Mouse (Mus musculus): ENCODE data around the gene Fam104a.

Gene Fam104a

GRCm38 (mm10) chr11:113705966-113706652, 22.2 kb upstream of the Fam104a start:
- ATAC-seq (ENCODE audit: insufficient number of reproducible peaks, low FRiP score, low TSS enrichment), result no peak

GRCm38 (mm10) chr11:113703758-113704157, 19.8 kb upstream of the Fam104a start:
- peak; percentile 49; the same call in 1 of the 2 replicates for ATAC-seq (ENCODE audit: insufficient number of reproducible peaks, low FRiP score, low TSS enrichment)

GRCm38 (mm10) chr11:113699643-113700042, 15.7 kb upstream of the Fam104a start:
- ATAC-seq (ENCODE audit: insufficient number of reproducible peaks, low FRiP score, low TSS enrichment), result no peak

- ATAC-seq (ENCODE audit: insufficient number of reproducible peaks, low FRiP score, low TSS enrichment), result no peak
Observed at GRCm38 (mm10) chr11:113698013-113698545, 14.1 kb upstream of the Fam104a start.

- ATAC-seq (ENCODE audit: insufficient number of reproducible peaks, low FRiP score, low TSS enrichment), result no peak
Observed at GRCm38 (mm10) chr11:113697571-113697970, 13.6 kb upstream of the Fam104a start.

GRCm38 (mm10) chr11:113691851-113692250, 7.9 kb upstream of the Fam104a start:
- ATAC-seq (ENCODE audit: insufficient number of reproducible peaks, low FRiP score, low TSS enrichment), result no peak

GRCm38 (mm10) chr11:113691318-113691717, 7.4 kb upstream of the Fam104a start:
- ATAC-seq (ENCODE audit: insufficient number of reproducible peaks, low FRiP score, low TSS enrichment), result no peak

- no peak for ATAC-seq (ENCODE audit: insufficient number of reproducible peaks, low FRiP score, low TSS enrichment)
Observed at GRCm38 (mm10) chr11:113690506-113690905, 6.6 kb upstream of the Fam104a start.

- ATAC-seq (ENCODE audit: insufficient number of reproducible peaks, low FRiP score, low TSS enrichment), result no peak
Observed at GRCm38 (mm10) chr11:113687031-113687430, 3.1 kb upstream of the Fam104a start.

GRCm38 (mm10) chr11:113684707-113685426, 912 bp upstream of the Fam104a start:
- no peak for ATAC-seq (ENCODE audit: insufficient number of reproducible peaks, low FRiP score, low TSS enrichment)

- ATAC-seq (ENCODE audit: insufficient number of reproducible peaks, low FRiP score, low TSS enrichment), result peak; percentile 52
Observed at GRCm38 (mm10) chr11:113683627-113683956, 363 bp downstream of the Fam104a start.

- 0 out of 2 replicates have a peak, but pooled peaks have one; percentile 23 for ATAC-seq (ENCODE audit: insufficient number of reproducible peaks, low FRiP score, low TSS enrichment)
Observed at GRCm38 (mm10) chr11:113682897-113683626, 893 bp downstream of the Fam104a start.

- no peak for ATAC-seq (ENCODE audit: insufficient number of reproducible peaks, low FRiP score, low TSS enrichment)
Observed at GRCm38 (mm10) chr11:113681979-113682378, 2.0 kb downstream of the Fam104a start.

- no peak for ATAC-seq (ENCODE audit: insufficient number of reproducible peaks, low FRiP score, low TSS enrichment)
Observed at GRCm38 (mm10) chr11:113680954-113681353, 3.0 kb downstream of the Fam104a start.

- ATAC-seq (ENCODE audit: insufficient number of reproducible peaks, low FRiP score, low TSS enrichment), result no peak
Observed at GRCm38 (mm10) chr11:113678373-113678772, 5.6 kb downstream of the Fam104a start.

GRCm38 (mm10) chr11:113677378-113677777, 6.6 kb downstream of the Fam104a start:
- no peak for ATAC-seq (ENCODE audit: insufficient number of reproducible peaks, low FRiP score, low TSS enrichment)

GRCm38 (mm10) chr11:113676847-113677246, 7.1 kb downstream of the Fam104a start:
- no peak for ATAC-seq (ENCODE audit: insufficient number of reproducible peaks, low FRiP score, low TSS enrichment)

- no peak for ATAC-seq (ENCODE audit: insufficient number of reproducible peaks, low FRiP score, low TSS enrichment)
Observed at GRCm38 (mm10) chr11:113674595-113674994, 9.4 kb downstream of the Fam104a start.

GRCm38 (mm10) chr11:113673614-113674013, 10.3 kb downstream of the Fam104a start:
- ATAC-seq (ENCODE audit: insufficient number of reproducible peaks, low FRiP score, low TSS enrichment), result no peak

GRCm38 (mm10) chr11:113669711-113670110, 14.2 kb downstream of the Fam104a start:
- no peak for ATAC-seq (ENCODE audit: insufficient number of reproducible peaks, low FRiP score, low TSS enrichment)

- ATAC-seq (ENCODE audit: insufficient number of reproducible peaks, low FRiP score, low TSS enrichment), result no peak
Observed at GRCm38 (mm10) chr11:113668857-113669256, 15.1 kb downstream of the Fam104a start.
